Mouse (Mus musculus) brown adipose tissue, adult 24 weeks (tissue): Measurements from ENCODE around the gene Gbp8. TPM values are rescaled to one million over a fixed set of nuclear protein-coding genes. Genes with fewer than 3 reads are reported as not detected.
"Not testable (repeated sequence)": the region's sequence is repeated elsewhere in the genome, so short reads cannot be mapped to it uniquely, and the experiment has no call there.

Experiments
- H3K27ac ChIP-seq: fragments of 200-500 bp; replicated peaks from 2 replicates; pipeline ENCODE4 v1.5.1; 2012; ENCODE audit warnings: low read depth, mild to moderate bottlenecking, low read length
- H3K4me1 ChIP-seq: fragments of 200-500 bp; 2 replicates; pipeline ENCODE4 v1.6.1; 2012; ENCODE audit warnings: low read length, mixed read lengths; ENCODE audit not compliant: control insufficient read depth, insufficient read depth, insufficient read length
- H3K4me3 ChIP-seq: fragments of 200-500 bp; 2 replicates; pipeline ENCODE4 v1.5.1; 2012; ENCODE audit warnings: low read depth, mild to moderate bottlenecking, low read length, moderate library complexity; ENCODE audit not compliant: insufficient read depth
- polyA plus RNA-seq: library from polyadenylated mRNA; stranded (reverse); fragments of >200 nt; gene quantifications from 2 replicates; pipeline ENCODE4 v1.2.4, GENCODE M21; 2012; ENCODE audit not compliant: missing spikeins, insufficient read depth, insufficient read length

The Gbp8 gene
- polyA plus RNA-seq = 2.1 TPM in 1 of 2 replicates, not detected in the other

DNA sequence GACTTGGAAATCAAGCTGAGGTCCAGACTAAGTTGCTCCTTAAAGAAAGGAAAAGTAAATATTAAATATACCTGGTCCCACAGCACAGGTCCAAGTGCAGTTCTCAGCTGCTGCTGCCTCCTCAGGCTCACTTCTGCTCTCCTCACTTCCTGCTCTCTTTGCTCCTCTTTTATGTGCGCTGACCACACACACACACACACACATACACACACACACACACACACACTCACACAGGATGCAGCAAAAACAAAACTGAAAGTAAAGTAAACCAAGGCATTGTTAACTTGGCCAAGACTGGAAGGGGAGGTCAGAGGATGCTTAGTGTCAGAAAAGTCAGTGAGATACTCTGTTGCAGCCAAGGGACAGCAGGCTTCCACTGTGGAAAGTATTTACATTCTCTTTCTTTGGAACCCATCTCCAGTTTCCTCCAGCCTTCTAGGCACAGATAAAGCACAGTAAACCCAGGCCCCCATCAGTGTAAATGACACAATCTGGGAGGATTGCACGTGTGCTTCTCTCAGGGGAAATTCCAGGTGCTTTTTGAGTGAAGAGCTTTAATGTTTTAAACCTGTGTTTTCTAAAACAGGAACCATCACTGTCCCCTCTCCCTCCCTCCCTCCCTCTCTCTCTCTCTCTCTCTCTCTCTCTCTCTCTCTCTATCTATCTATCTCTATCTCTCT is at the start of gene Gbp8, which contains the start of the genes Gbp9 and Gbp4:
Gene Gbp8, minus strand, starts transcription at position 132 of the 680 bp plus-strand sequence.
Gene Gbp9, minus strand, starts transcription at position 131 of the 680 bp plus-strand sequence.
Gene Gbp4, minus strand, starts transcription at position 178 of the 680 bp plus-strand sequence.
- H3K4me3 ChIP-seq = peak within 1 kb of the TSS; percentile 50
- peak within 1 kb of the TSS; percentile 82 for H3K27ac ChIP-seq
- not testable (repeated sequence) for H3K4me1 ChIP-seq

DNA sequence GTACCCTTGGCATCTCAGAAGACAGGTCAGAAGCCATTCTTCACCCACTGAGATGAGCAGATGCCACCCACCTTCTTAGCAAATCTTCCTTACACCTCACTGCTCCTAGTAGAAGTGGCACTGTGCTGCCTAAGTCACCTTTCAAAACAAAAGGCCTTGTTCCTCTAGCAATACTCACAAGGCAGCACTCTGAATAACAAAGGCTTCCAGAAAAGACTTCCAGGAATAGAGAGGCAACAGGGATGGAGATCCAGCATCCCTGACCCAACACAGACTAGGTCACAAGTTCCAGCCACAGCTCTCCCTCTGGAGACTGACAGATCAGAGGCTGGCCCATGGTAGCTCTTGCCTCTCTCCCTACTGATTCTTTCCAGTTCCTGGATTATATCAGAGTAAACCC is 42.1 kb upstream of the Gbp8 start:
- Histone ChIP-seq H3K27ac (no peak overlapping the region), H3K4me3 (no peak overlapping the region), H3K4me1 (no peaks in the 10 kb centered on the region)

DNA sequence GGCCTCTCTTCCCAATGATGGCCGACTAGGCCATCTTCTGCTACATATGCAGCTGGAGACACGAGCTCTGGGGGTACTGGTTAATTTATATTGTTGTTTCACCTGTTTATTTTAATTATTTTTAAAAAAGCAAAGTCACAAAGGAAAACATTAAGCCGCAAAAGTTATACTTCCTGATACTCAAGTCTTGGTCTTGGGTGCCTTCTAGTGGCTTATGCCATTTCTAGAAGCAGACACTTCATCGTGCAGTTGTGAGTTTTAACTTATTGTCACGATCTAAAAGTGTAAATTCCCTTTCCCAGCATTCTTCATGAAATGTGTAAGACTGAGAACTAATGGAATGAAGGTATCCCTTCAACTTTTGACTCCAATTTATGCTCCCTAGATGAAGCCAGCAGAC is 17.2 kb upstream of the Gbp8 start:
- Histone ChIP-seq H3K27ac (no peak overlapping the region), H3K4me1 (no peaks in the 10 kb centered on the region), H3K4me3 (no peak overlapping the region)

DNA sequence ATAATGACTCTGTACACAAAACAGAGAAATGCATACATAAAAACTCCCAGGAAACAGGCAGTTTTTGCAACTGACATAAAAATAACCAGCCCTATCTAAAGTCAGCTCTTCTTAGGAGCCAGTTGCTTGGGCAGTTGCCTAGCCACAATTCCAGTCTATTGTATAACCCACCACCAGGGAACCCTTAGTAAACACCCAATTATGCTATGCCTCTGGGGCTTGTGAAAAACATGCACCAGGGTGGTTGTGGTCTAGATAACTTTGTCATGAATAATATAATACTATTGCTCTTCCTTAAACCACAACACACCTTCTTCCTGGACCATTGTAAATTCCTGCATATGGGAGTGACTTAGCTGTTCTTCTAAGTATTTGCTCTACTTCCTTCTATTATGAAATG is 14.7 kb upstream of the Gbp8 start:
- no peak overlapping the region for H3K4me3 ChIP-seq
- no peak overlapping the region for H3K27ac ChIP-seq
- H3K4me1 ChIP-seq = no peaks in the 10 kb centered on the region

DNA sequence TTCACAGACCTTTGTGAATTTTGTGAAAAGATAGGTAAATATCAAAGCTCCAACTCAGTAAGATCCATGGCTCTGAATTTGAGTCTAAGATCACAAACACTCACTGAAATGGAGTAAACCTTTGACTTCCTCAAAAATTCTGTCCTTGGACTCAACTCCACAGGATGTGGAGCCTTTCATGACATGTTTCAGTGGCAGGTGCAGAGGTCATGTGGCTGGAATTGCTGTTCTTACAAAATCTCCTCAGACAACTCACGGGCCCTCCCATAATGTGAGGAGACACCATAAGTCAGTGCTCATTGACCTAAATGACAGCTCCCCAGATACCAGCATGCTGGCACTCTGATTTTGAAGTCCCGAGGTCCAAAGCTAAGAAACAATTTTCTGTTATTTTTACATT is 8.7 kb upstream of the Gbp8 start:
- not testable (repeated sequence) for H3K27ac ChIP-seq, H3K4me3 ChIP-seq
- H3K4me1 ChIP-seq = peaks cover 16% of the 10 kb centered on the region

DNA sequence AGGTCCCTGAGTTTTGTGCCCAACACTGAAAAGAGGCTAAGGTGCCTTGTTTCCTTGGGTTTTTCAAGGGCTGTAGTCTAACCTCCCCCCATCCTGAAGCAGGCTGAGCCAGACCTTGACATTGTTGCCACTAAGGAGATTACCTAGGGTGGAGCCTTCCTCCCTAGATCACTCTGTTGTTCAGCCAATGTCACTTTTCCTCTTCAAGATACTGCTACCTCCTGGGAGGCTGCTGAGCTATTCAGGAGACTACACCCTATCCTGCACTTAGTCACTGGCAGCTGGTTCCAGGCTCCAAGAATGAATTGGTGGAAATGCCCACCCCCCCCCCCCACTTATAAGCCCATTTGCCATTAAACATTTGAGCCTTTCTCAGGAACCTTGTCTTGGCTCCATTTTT is 7.1 kb upstream of the Gbp8 start:
- Histone ChIP-seq H3K27ac (peak overlapping the region; percentile 92), H3K4me1 (peaks cover 16% of the 10 kb centered on the region), H3K4me3 (no peak overlapping the region)

DNA sequence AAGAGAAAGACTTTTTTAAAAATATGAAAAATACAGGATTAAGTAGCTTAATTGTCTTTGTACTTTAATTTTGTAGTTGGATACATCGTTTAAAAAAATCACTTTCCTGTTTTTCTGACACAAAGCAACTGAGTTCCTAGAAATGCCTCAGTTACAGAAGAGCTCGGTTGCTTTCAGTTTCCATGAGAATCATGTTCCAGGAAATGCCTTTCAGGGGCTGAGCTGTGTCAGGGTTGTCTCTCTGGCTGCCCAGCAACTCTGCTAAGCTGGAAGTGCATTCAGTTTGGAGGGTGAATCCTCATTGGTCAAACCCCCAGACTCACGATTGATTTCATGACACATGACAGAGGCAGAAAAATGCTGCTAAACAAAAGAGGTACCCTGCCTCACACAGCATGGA is 6.4 kb upstream of the Gbp8 start:
- Histone ChIP-seq H3K4me1 (peaks cover 16% of the 10 kb centered on the region), H3K27ac (peak overlapping the region; percentile 87)
- H3K4me3 ChIP-seq = not testable (repeated sequence)

DNA sequence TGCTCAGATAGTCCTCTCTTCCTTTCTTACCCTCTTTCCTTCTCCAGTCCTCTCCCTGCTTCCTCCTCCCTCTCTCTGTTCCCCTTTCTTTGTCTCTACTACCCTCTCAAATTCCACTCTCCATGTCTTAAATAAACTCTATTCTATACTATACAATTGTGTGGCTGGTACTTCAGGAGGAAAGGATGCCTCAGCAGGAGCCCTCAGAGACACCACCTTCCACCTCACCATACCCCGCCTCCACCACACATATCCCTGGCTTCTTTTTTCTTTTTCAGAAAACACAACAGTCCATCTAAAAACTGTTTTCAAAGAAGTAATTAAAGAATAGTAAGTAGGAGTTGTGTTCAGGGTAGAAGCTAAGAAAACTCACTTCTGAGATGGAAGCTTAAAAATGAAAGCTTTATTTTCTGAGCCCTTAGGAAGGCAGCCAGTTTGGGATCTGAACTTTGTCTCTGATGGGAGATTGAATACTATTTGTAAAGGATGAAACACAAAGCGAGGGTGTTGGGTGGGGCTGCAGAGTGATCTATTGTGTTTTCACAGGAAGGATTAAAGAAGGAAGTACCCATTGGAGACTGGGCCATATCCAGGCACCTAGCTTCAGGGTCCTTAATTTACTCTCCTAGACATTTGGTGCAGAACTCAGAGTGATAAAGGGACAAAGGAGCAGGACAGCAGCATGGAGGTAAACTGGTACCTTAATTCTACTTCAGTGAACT is 910 bp upstream of the Gbp8 start:
- peak overlapping the region; percentile 82 for H3K27ac ChIP-seq
- not testable (repeated sequence) for H3K4me1 ChIP-seq

DNA sequence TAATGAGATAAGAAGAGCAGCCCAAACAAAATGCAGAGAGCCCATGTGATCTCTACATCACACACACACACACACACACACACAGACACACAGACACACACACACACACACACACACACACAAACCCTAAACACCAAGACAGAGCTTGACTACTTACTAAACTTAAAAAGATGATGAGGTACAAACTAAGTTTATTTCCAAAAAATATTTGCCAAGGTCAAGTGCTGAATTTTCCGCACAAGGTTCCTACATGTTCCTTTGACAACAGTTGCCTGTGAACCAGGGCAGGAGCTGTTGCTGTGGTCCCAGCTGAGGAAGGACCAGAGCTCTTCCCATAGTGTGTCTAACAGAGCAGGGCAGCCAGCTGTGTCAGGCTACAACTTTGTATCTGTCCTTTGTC is 434 bp downstream of the Gbp8 start:
- Histone ChIP-seq H3K4me3 (peak overlapping the region; percentile 50), H3K27ac (peak overlapping the region; percentile 82), H3K4me1 (no peaks in the 10 kb centered on the region; the same call in 1 of the 2 replicates)

More for the DNA sequence above, 910 bp upstream of the Gbp8 start:
- H3K4me3 ChIP-seq = not testable (repeated sequence)

DNA sequence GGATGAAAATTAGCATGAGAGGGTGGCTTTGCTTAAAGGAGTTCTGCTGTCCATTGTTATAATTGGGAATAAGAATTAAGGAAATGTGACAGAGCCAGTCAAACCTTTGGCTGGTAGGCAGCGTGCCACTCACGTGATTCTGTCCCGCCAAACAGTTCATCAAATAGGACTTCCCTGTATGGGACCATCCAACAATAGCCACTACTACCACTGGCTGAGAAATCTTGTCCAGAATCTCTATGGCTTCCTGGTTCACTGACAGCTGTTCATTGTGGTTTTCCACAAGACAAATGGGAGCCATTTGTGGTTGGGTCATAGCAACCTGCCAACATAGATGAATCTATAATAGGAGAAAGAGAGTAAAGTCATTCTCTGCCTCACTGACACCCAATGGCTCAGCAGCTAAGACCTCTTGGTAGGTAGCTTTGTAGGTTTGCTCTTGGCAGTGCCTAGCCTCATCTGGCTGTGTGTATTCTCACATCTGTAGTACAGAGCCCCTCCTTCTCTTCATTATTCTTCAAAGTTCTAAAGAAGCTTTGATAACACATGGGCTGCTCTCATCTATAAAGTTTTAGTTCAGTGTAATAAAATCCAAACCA is 2.5 kb downstream of the Gbp8 start:
- H3K4me1 ChIP-seq, H3K27ac ChIP-seq: not testable (repeated sequence)
- peak overlapping the region; percentile 14 for H3K4me3 ChIP-seq

DNA sequence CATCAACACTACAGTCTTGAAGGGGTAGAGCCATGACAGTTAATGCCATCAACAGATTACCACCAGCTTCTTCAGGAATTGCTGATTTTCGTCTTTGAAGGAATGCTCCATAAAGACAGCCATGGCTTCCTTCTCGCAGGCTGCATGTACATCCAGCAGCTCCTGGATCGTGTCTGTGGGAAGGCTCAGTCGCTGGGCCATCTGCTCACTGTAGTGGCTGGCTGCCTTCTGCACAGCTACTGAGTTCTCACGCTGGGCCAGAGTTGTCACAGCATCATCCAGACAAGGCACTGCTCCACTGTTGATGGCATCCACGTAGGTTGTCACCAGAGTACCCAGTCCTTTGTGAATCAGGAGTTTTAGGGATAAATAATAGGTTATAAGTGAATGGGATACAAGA is 17.6 kb downstream of the Gbp8 start:
- not testable (repeated sequence) for H3K4me3 ChIP-seq

DNA sequence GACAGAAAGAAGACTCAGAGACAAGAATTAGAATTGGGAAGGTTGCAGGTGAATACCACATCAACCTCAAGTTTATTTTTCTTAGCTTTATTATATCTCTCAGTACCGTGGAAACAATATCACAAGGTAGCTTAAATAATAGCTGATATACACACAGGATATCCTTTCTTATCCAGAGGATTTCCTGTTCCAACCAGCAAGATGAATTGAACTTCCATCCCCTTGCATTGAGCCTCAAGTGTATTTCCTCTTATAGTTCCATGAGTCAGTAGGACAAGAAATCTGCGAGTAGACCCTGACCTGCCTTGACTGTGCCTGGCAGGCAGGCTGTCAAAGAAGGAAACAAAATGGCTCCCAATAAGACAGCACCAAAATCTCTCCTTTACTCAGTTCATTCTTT is 23.6 kb downstream of the Gbp8 start:
- no peaks in the 10 kb centered on the region for H3K4me1 ChIP-seq
- no peak overlapping the region for H3K27ac ChIP-seq
- no peak overlapping the region for H3K4me3 ChIP-seq

More for the DNA sequence above, 17.6 kb downstream of the Gbp8 start:
- H3K4me1 ChIP-seq, H3K27ac ChIP-seq: not testable (repeated sequence)

DNA sequence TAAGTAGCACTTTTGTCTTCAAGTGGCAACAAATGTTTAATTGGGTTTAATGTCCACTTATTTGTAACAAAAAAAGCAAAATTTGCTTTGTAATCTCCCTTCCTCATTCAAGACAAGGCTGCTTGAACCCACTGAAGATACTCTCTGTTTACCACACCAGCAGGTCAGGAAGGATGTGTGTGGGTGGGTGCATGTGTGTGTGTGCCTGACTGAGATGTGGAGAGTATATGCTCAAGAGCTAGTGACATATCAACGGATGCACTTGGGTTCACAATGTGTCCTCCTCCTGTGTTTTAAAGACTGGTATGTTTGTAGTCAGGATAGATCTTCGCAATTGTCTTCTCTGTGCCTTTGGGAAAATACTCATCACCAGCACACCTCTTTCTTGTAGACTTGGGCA is 24.6 kb downstream of the Gbp8 start:
- Histone ChIP-seq H3K4me3 (no peak overlapping the region), H3K27ac (no peak overlapping the region), H3K4me1 (no peaks in the 10 kb centered on the region)

DNA sequence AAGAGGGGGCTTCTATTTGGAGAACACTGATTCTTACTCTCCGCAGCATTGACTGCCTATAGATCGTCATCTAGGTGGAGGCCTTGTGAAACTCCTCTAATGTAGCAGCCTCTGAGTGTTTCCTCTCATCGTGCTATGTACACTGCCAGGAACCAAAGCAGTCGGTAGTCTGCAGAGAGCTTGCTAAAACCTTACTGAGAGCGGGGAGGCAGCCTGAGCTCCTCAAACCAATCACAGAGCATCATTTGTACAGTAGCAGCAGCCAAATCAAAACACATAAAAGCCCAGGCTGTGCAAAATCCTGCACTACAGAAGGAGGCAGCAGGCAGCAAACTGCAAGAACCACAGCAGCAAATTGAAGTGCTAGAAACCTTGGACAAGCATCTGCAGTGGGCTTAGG is 25.7 kb downstream of the Gbp8 start:
- H3K4me1 ChIP-seq = no peaks in the 10 kb centered on the region
- no peak overlapping the region for H3K27ac ChIP-seq
- no peak overlapping the region for H3K4me3 ChIP-seq

DNA sequence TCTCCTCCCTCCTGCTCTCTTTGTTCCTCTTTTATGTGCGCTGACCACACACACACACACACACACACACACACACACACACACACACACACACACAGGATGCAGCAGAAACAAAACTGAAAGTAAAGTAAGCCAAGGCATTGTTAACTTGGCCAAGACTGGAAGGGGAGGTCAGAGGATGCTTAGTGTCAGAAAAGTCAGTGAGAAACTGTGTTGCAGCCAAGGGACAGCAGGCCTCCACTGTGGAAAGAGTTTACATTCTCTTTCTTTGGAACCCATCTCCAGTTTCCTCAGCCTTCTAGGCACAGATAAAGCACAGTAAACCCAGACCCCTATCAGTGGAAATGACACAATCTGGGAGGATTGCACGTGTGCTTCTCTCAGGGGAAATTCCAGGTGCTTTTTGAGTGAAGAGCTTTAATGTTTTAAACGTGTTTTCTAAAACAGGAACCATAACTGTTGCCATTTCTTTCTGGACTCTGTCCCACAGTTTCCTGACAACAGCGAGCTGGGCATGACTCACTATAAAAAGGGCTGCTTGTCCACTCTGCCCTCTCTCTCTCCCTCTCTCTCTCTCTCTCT is 29.0 kb downstream of the Gbp8 start:
- H3K4me3 ChIP-seq = peak overlapping the region; percentile 58
- peak overlapping the region; percentile 92 for H3K27ac ChIP-seq
- not testable (repeated sequence) for H3K4me1 ChIP-seq
